Mouse (Mus musculus) kidney, adult 11 months (tissue): ENCODE data around the gene Dek.
A peak's percentile ranks its signal among the peaks of the same experiment; 100 is the strongest.

ENCODE experiments used
- DNase-seq: peaks from one replicate; pipeline ENCODE4 v3.0.0; 2022

Gene Dek

GRCm38 (mm10) chr13:47106580-47106888 is 533 bp upstream of the Dek start:
- DNase-seq = no peak

- DNase-seq = peak; percentile 13
Measured at GRCm38 (mm10) chr13:47104856-47105541, 1.0 kb downstream of the Dek start.

GRCm38 (mm10) chr13:47104146-47104545 is 1.9 kb downstream of the Dek start:
- DNase-seq = no peak

- DNase-seq = no peak
Measured at GRCm38 (mm10) chr13:47100587-47100986, 5.4 kb downstream of the Dek start.

GRCm38 (mm10) chr13:47099265-47099664 is 6.7 kb downstream of the Dek start:
- no peak for DNase-seq

- no peak for DNase-seq
Measured at GRCm38 (mm10) chr13:47096591-47096990, 9.4 kb downstream of the Dek start.

- DNase-seq = no peak
Measured at GRCm38 (mm10) chr13:47093791-47094190, 12.2 kb downstream of the Dek start.

- DNase-seq = no peak
Measured at GRCm38 (mm10) chr13:47089271-47089670, 16.7 kb downstream of the Dek start.

GRCm38 (mm10) chr13:47088433-47088832 is 17.6 kb downstream of the Dek start:
- DNase-seq = no peak

GRCm38 (mm10) chr13:47080905-47081505 is 25.0 kb downstream of the Dek start:
- DNase-seq = no peak

- DNase-seq = no peak
Measured at GRCm38 (mm10) chr13:47078799-47079198, 27.2 kb downstream of the Dek start.

GRCm38 (mm10) chr13:47077367-47077766 is 28.6 kb downstream of the Dek start:
- no peak for DNase-seq

GRCm38 (mm10) chr13:47076156-47076555 is 29.8 kb downstream of the Dek start:
- no peak for DNase-seq

- DNase-seq = no peak
Measured at GRCm38 (mm10) chr13:47072484-47072883, 33.5 kb downstream of the Dek start.

- no peak for DNase-seq
Measured at GRCm38 (mm10) chr13:47071871-47072270, 34.1 kb downstream of the Dek start.

GRCm38 (mm10) chr13:47070329-47071080 is 35.5 kb downstream of the Dek start:
- DNase-seq = no peak

GRCm38 (mm10) chr13:47067001-47067400 is 39.0 kb downstream of the Dek start:
- DNase-seq = no peak

GRCm38 (mm10) chr13:47066516-47066915 is 39.5 kb downstream of the Dek start:
- no peak for DNase-seq

GRCm38 (mm10) chr13:47063985-47064760 is 41.8 kb downstream of the Dek start:
- DNase-seq = no peak

- no peak for DNase-seq
Measured at GRCm38 (mm10) chr13:47062756-47063155, 43.2 kb downstream of the Dek start.

GRCm38 (mm10) chr13:47056781-47057180 is 49.2 kb downstream of the Dek start:
- DNase-seq = no peak

- DNase-seq = no peak
Measured at GRCm38 (mm10) chr13:47056126-47056525, 49.9 kb downstream of the Dek start.

- no peak for DNase-seq
Measured at GRCm38 (mm10) chr13:47053971-47054370, 52.0 kb downstream of the Dek start.
